Mouse (Mus musculus): ENCODE data around the gene Asic4. TPM values are rescaled to one million over a fixed set of nuclear protein-coding genes. Genes with fewer than 3 reads are reported as not detected.
A peak's percentile ranks its signal among the peaks of the same experiment; 100 is the strongest.

Gene Asic4
- polyA plus RNA-seq, 1 experiment from 2014 or later = 7.2 TPM

DNA sequence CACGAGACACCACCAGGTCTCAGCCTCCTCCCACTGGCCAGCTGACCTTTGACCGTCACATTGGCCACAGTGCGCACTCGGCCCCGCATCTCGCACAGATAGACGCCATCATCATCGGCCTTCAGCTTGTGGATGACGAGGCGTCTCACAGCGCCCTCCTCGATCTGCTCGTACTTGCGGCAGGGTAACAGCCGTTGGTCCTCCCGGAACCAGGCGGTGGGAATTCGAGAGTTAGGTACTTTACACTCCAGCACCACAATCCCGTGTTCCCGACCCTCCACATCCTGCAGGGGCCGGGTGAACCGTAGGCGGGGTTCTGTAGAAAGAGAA is 53.4 kb downstream of the Asic4 start:
- Histone ChIP-seq H3K27me3 (replicated peaks; ENCODE audit: control insufficient read depth, insufficient read depth, low read length) (no peaks in the 10 kb centered on the region), H3K4me3 (replicated peaks; ENCODE audit: low read length) (no peak overlapping the region), H3K4me2 (ENCODE audit: low read length) (no peak overlapping the region), H3K4me1 (replicated peaks; ENCODE audit: control insufficient read depth, insufficient read depth, low read length) (peaks cover 25% of the 10 kb centered on the region), H3K27ac (ENCODE audit: low read length) (no peak overlapping the region), H3K36me3 (ENCODE audit: control insufficient read depth, insufficient read depth) (peaks cover 23% of the 10 kb centered on the region), H3K9me3 (ENCODE audit: control insufficient read depth, low read length) (no peaks in the 10 kb centered on the region), H3K9ac (replicated peaks; ENCODE audit: low read depth, low read length) (no peak overlapping the region)
- ATAC-seq = no peak
- 78% methylated on average over 23 of the region's 23 CpGs for WGBS

DNA sequence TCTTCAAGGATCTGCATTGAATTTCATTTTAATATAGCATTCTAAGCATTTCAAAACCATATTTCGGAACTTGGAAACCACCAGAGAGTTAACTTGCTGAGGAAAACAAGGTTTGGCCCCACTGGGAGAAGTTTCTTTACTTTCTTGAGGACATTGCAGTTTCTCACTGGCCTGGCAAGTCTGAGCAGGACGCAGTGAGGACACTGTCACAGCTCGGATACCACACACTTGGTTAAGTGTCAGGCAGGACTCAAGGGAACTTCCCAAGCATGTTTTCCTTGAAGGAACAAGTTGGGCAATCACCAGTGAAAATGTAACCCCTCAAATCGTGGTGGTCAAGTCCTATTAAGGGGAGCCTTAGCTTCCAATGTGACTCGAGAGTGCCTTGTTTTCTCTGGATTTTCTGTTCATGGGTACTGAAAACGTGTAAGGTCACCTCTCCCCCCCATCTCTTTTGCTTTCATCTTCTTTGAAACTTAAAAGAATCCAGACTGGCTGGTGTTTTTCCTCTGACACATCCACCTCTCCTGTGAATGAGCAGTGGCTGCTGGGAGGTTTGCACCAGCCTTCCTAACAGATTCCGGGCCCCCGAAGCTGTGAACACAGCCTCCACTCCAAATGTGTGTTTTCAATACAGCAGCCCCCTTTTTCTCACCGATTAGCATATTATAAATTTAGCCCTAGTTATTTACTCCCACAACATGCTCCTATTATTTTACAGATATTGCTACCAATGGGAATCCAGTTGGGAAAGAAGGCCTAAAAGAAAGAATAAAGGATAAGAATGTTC is 54.2 kb downstream of the Asic4 start:
- peak overlapping the region; percentile 92 for H3K4me2 ChIP-seq (ENCODE audit: low read length)
- peak overlapping the region; percentile 88 for H3K4me3 ChIP-seq (replicated peaks; ENCODE audit: low read length)
- peaks cover 25% of the 10 kb centered on the region for H3K4me1 ChIP-seq (replicated peaks; ENCODE audit: control insufficient read depth, insufficient read depth, low read length)
- no peak overlapping the region; the same call in 1 of the 2 replicates for H3K27ac ChIP-seq (ENCODE audit: low read length)
- ATAC-seq = no peak
- H3K27me3 ChIP-seq (replicated peaks; ENCODE audit: control insufficient read depth, insufficient read depth, low read length) = no peaks in the 10 kb centered on the region
- H3K9ac ChIP-seq (replicated peaks; ENCODE audit: low read depth, low read length) = peak overlapping the region; percentile 87
- no peaks in the 10 kb centered on the region for H3K9me3 ChIP-seq (ENCODE audit: control insufficient read depth, low read length)
- WGBS = 64% methylated on average over 9 of the region's 9 CpGs
- peaks cover 23% of the 10 kb centered on the region for H3K36me3 ChIP-seq (ENCODE audit: control insufficient read depth, insufficient read depth)

DNA sequence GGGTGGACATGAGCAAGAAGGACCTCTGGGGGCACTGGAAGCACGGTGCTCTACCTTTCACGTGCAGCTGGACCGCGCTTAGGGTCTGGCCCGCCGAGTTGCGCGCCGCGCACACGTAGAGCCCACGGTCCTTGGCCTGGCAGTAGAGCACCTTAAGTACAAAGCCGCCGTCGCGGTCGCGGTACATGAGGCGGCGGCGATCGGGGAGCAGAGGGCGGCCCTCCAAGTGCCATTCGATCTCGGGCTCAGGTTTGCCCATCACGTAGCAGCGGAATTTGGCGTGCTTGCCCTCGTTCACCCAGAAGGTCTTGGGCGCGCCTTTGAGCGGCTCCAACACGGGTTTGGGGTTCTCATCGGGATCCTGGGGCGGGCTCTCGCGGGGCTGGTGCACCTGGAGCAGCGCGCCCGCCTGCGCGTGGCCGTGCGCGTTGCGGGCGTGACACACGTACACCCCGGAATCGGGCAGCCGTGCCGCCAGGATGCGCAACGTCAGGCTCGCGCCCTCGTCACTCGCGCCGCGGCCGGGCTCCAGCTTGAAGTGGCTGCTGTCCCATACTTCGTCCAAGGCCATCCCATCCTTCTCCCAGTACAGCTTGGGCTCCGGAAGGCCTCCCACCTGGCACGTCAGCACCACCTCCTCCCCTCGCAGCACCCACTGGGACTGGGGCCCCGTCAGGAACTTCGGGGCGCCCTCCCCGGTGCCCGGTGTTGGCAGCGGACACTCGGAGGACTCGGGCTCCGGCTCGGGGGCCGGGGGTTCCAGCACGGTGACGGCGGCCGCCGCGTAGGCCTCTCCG is 55.1 kb downstream of the Asic4 start:
- Histone ChIP-seq H3K4me1 (replicated peaks; ENCODE audit: control insufficient read depth, insufficient read depth, low read length) (peaks cover 25% of the 10 kb centered on the region), H3K9ac (replicated peaks; ENCODE audit: low read depth, low read length) (peak overlapping the region; percentile 87), H3K4me2 (ENCODE audit: low read length) (peak overlapping the region; percentile 92), H3K4me3 (replicated peaks; ENCODE audit: low read length) (peak overlapping the region; percentile 88), H3K27me3 (replicated peaks; ENCODE audit: control insufficient read depth, insufficient read depth, low read length) (no peaks in the 10 kb centered on the region), H3K9me3 (ENCODE audit: control insufficient read depth, low read length) (no peaks in the 10 kb centered on the region), H3K27ac (ENCODE audit: low read length) (peak overlapping the region; percentile 81), H3K36me3 (ENCODE audit: control insufficient read depth, insufficient read depth) (peaks cover 16% of the 10 kb centered on the region)
- under 1% methylated on average over 83 of the region's 84 CpGs for WGBS
- peak; percentile 82 for ATAC-seq

DNA sequence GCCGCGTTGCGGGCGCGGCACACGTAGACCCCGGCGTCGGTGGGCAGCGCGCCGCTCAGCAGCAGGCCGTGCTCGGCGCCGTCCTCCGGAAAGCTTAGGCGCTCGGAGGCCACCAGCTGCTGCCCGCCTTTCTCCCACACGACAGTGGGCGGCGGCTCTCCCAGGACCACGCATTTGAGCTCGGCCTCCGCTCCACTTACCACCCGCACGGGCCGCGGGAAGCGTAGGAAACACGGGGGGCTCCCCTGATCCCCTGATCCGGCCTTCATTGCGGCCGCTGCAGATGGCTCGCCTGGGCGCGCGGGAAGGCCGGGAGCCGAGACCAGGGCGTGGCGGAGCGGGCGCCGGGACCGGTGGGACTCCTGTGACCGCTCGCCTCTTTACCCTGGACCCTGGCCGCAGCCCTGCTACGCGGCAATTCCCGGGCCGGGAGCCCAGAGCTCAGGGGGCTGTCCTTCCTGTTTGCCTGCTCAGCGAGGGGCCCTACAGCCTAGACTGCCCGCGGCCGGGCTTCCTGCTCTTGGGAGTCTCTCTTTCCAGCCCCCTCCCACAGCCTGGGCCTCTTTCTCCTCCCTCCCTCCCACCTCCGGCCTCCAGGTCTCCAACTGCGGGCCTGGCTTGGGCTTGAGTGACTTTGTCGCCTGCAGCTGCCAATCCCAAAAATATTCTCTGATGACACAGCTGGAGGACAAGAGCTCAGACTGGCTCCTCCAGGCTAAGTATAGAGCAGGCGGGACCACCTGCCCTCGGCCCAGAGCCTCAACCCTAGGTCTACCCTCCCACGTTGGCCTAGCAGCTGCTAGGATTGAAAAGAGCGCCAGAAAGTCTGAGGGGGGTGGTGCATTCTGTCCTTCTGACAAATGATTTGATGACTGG is 56.0 kb downstream of the Asic4 start, which contains the start of gene Obsl1:
Obsl1 (minus strand) TSS at position 497 of the 876 bp plus-strand sequence.
- H3K36me3 ChIP-seq (ENCODE audit: control insufficient read depth, insufficient read depth) = peaks cover 9% of the 10 kb centered on the region
- peak within 1 kb of the TSS; percentile 87 for H3K9ac ChIP-seq (replicated peaks; ENCODE audit: low read depth, low read length)
- H3K4me3 ChIP-seq (replicated peaks; ENCODE audit: low read length) = peak within 1 kb of the TSS; percentile 88
- peak within 1 kb of the TSS; percentile 92 for H3K4me2 ChIP-seq (ENCODE audit: low read length)
- ATAC-seq = peak; percentile 67
- H3K27ac ChIP-seq (ENCODE audit: low read length) = peak within 1 kb of the TSS; percentile 81
- no peaks in the 10 kb centered on the region for H3K27me3 ChIP-seq (replicated peaks; ENCODE audit: control insufficient read depth, insufficient read depth, low read length)
- H3K4me1 ChIP-seq (replicated peaks; ENCODE audit: control insufficient read depth, insufficient read depth, low read length) = peaks cover 25% of the 10 kb centered on the region
- under 1% methylated on average over 55 of the region's 65 CpGs for WGBS
- H3K9me3 ChIP-seq (ENCODE audit: control insufficient read depth, low read length) = no peaks in the 10 kb centered on the region

DNA sequence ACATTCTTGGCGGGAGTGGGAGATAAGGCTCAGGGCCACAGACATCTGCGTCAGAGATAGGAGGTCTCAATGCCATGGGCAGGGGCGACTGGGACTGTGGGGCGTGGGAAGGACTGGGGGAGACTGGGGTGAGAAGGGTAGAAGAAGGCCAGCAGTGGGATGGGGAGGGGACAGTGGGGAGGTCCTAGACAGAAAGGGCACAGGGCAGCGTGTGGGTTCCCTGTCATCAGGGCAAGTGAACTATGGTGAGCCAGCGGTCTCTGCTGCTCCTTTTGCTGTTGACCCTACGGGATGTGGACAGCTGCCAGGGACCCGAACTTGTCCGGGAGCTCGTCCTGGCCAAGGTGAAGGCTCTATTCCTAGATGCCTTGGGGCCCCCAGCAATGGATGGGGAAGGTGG is 56.8 kb downstream of the Asic4 start, which contains the start of gene Inha:
Inha (plus strand) TSS at position 72 of the 400 bp plus-strand sequence.
- Histone ChIP-seq H3K9ac (replicated peaks; ENCODE audit: low read depth, low read length) (peak within 1 kb of the TSS; percentile 87), H3K4me3 (replicated peaks; ENCODE audit: low read length) (peak within 1 kb of the TSS; percentile 88), H3K27ac (ENCODE audit: low read length) (peak within 1 kb of the TSS; percentile 81), H3K9me3 (ENCODE audit: control insufficient read depth, low read length) (no peaks in the 10 kb centered on the region), H3K4me2 (ENCODE audit: low read length) (peak within 1 kb of the TSS; percentile 92), H3K4me1 (replicated peaks; ENCODE audit: control insufficient read depth, insufficient read depth, low read length) (peaks cover 25% of the 10 kb centered on the region), H3K27me3 (replicated peaks; ENCODE audit: control insufficient read depth, insufficient read depth, low read length) (no peaks in the 10 kb centered on the region), H3K36me3 (ENCODE audit: control insufficient read depth, insufficient read depth) (0 out of 2 replicates have a peak, but pooled peaks cover 2% of the 10 kb centered on the region)
- 75% methylated on average over 10 of the region's 10 CpGs for WGBS
- no peak for ATAC-seq

DNA sequence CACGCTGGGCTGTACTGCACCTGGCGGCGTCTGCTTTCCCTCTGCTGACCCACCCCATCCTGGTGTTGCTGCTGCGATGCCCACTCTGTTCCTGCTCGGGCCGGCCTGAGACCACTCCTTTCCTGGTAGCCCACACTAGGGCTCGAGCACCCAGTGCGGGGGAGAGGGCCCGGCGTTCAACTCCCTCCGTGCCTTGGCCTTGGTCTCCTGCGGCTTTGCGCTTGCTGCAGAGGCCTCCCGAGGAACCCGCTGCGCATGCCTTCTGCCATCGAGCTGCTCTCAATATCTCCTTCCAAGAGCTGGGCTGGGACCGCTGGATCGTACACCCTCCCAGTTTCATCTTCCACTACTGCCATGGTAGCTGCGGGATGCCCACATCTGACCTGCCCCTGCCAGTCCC is 59.4 kb downstream of the Asic4 start:
- ATAC-seq = no peak
- Histone ChIP-seq H3K4me3 (replicated peaks; ENCODE audit: low read length) (no peak overlapping the region), H3K4me2 (ENCODE audit: low read length) (no peak overlapping the region), H3K4me1 (replicated peaks; ENCODE audit: control insufficient read depth, insufficient read depth, low read length) (peaks cover 17% of the 10 kb centered on the region), H3K9ac (replicated peaks; ENCODE audit: low read depth, low read length) (no peak overlapping the region), H3K27me3 (replicated peaks; ENCODE audit: control insufficient read depth, insufficient read depth, low read length) (no peaks in the 10 kb centered on the region), H3K27ac (ENCODE audit: low read length) (no peak overlapping the region), H3K36me3 (ENCODE audit: control insufficient read depth, insufficient read depth) (no peaks in the 10 kb centered on the region), H3K9me3 (ENCODE audit: control insufficient read depth, low read length) (no peaks in the 10 kb centered on the region)
- 49% methylated on average over 20 of the region's 20 CpGs for WGBS

DNA sequence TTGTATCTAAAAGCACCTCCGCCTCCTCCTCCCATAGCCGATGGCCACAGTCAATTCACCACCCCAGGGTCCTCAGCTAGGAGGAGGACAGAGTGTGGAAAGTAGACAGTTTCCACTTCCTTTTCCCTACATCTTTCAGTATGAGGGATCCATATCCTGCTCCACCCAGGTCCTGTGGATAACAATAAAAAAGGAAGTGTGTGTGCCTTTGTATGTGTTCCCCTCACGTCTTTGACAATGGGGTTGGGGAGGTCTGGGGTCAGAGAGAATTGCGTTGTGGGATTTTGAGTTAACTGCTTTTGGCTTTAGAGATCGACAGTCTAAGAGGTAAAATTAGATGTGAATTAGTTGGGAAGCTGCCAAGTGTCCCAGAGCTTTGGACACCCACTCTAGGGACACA is 59.9 kb downstream of the Asic4 start:
- H3K4me2 ChIP-seq (ENCODE audit: low read length) = no peak overlapping the region
- no peaks in the 10 kb centered on the region for H3K27me3 ChIP-seq (replicated peaks; ENCODE audit: control insufficient read depth, insufficient read depth, low read length)
- H3K36me3 ChIP-seq (ENCODE audit: control insufficient read depth, insufficient read depth) = no peaks in the 10 kb centered on the region
- no peak overlapping the region for H3K4me3 ChIP-seq (replicated peaks; ENCODE audit: low read length)
- no peak for ATAC-seq
- no peak overlapping the region for H3K9ac ChIP-seq (replicated peaks; ENCODE audit: low read depth, low read length)
- H3K27ac ChIP-seq (ENCODE audit: low read length) = no peak overlapping the region
- 73% methylated on average over 5 of the region's 5 CpGs for WGBS
- peaks cover 14% of the 10 kb centered on the region for H3K4me1 ChIP-seq (replicated peaks; ENCODE audit: control insufficient read depth, insufficient read depth, low read length)
- no peaks in the 10 kb centered on the region for H3K9me3 ChIP-seq (ENCODE audit: control insufficient read depth, low read length)

DNA sequence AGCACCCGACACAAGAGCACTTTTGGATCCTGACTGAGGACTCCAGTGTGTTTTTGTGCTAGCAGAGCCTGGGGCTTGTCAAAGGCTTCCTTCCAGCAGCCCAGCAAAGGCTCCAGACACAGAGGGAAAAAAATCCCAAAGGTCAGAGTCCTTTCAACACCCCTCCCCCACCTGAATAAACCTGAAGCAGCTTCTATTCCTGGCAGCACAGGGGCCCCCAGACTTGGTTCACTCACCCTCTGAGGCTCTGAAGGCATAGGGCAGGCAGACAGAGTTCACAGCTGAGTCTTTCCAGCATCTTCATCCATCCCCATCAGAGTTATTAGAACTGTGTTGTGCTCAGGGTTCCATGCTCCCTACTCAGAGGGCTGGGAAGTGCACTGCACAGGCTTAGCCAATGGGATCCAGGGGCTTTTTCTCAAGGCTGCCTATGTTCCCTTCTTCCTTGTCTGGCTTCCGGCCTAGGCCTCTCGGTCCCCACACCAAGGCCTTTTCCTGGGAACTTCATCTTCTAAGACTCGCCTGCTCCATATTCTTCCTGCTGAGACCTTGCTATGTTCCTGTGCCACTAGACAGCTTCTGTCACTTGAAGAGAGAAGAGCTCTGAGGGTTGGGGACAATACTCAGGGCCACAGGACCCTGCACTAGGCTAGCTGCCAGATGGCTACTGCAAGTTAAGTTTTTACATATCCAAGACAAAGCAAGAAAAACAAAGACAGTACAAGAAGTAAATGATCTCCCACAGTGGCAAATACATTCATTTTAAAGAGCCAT is 61.4 kb downstream of the Asic4 start:
- H3K27ac ChIP-seq (ENCODE audit: low read length) = no peak overlapping the region

More for the DNA sequence above, 61.4 kb downstream of the Asic4 start:
- H3K4me3 ChIP-seq (replicated peaks; ENCODE audit: low read length) = no peak overlapping the region
- H3K27me3 ChIP-seq (replicated peaks; ENCODE audit: control insufficient read depth, insufficient read depth, low read length) = no peaks in the 10 kb centered on the region
- no peak overlapping the region for H3K9ac ChIP-seq (replicated peaks; ENCODE audit: low read depth, low read length)
- H3K9me3 ChIP-seq (ENCODE audit: control insufficient read depth, low read length) = no peaks in the 10 kb centered on the region
- peaks cover 9% of the 10 kb centered on the region for H3K4me1 ChIP-seq (replicated peaks; ENCODE audit: control insufficient read depth, insufficient read depth, low read length)
- WGBS = 54% methylated on average over 4 of the region's 4 CpGs
- no peak for ATAC-seq
- H3K4me2 ChIP-seq (ENCODE audit: low read length) = no peak overlapping the region
- H3K36me3 ChIP-seq (ENCODE audit: control insufficient read depth, insufficient read depth) = no peaks in the 10 kb centered on the region
